Mouse (Mus musculus) ovary, postnatal 10 days (tissue): ENCODE data around the gene Slc43a2.

Source experiments
- DNase-seq: peaks from one replicate; pipeline ENCODE4 v3.0.0; 2022; ENCODE audit warnings: low spot score

The Slc43a2 gene

DNA sequence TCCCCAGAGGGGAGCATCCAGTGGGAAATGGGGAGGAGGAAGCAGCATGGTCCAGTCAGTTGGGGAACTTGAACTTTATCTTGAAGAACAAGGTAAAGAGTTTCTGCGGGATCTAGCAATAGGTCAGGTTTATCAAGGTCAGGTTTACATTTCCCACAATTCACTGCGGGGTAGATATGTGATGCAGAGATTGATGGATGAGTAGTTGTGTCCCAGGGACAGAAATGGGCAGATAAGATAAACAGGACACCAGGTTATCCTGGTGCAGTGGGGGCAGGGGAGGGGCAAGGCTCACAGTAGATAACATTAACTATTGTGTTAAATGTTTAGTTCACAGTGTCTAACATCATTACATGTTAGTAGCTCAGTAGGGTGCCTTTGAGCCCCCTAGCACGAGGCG lies 1.7 kb upstream of the Slc43a2 start:
- DNase-seq = no peak

DNA sequence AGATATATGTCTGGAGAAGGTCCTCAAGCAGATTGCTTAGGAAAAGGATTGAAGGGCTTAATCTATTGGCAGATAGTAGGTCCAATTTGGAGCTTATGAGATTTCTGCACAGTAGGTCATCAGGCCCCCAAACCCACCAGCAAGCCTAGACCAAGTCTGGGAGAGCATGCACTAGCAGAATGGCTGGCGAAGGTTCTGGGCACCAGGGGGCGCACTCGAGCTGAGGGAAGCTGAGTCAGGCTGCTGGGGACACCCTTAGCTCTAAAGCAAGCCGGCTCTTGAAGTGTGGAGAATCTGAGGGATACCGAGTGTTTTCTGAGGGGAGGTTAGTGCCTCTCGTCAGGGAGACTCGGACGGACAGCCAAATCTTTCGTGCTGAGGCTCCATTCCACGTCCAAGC lies 1.2 kb upstream of the Slc43a2 start:
- DNase-seq = peak; percentile 100

DNA sequence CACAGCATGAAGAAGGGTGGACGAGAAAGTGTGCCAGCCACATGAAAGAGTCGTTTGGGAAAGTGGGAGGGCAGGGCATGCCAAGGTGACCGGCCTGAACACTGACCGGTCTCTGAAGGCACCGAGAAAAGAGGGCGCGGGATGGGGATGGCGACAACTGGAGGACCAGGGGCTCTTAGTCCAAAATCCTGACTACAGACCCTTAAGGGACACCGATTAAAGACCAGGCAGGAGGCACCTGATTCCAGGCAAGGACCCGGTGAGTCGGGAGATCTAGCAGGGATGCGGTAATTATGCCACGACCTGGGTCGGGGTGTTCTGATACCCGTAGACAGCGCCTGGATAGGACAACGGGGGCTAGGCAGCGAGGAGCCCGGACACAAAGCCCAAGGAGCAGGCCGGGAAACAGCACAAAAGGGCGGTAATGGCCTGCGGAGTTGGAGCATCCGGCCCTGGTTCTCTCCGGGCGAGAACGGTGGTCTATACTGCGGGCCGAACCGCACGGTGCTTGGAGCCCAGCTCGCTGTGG lies 585 bp upstream of the Slc43a2 start:
- no peak for DNase-seq

DNA sequence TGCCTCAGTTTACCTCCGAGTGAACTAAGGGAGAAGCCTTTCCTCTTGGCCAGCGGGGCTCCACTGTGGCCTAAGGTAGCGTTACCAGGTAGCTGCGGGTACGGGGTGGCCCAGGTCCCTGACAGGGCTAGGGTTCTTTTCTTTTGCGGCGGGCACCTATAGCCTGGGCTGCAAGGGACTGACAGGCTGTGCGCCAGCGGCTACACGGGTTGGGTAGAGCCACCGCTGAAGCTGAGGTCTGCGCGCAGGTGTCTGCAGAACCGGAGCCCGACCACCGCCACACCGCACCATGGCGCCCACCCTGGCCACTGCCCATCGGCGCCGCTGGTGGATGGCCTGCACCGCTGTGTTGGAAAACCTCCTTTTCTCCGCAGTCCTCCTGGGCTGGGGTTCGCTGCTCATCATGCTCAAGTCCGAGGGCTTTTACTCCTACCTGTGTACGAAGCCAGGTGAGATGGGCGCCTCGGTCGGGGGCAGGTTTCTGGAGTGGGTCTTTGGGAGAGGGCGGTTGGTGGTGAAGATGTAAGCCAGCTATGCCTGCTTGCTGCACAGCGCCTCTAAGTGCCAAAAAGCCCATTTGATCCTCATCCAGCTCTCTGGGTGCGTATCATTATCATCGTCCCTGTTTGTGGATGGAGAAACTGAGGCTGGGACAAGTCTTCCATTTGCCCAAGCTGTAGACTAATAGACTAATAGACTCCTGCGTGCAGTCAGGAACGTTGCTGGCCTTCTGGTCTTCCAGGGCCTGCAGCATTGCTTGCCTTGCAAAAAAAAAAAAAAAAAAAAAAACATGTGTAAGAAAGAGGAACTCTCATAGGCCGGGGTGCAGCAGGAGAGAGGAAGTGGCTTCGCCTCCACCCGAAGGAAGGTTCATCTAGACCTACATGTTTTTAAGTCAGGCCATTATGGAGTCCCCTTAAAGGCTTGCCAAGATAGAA lies 1.1 kb downstream of the Slc43a2 start:
- no peak for DNase-seq

DNA sequence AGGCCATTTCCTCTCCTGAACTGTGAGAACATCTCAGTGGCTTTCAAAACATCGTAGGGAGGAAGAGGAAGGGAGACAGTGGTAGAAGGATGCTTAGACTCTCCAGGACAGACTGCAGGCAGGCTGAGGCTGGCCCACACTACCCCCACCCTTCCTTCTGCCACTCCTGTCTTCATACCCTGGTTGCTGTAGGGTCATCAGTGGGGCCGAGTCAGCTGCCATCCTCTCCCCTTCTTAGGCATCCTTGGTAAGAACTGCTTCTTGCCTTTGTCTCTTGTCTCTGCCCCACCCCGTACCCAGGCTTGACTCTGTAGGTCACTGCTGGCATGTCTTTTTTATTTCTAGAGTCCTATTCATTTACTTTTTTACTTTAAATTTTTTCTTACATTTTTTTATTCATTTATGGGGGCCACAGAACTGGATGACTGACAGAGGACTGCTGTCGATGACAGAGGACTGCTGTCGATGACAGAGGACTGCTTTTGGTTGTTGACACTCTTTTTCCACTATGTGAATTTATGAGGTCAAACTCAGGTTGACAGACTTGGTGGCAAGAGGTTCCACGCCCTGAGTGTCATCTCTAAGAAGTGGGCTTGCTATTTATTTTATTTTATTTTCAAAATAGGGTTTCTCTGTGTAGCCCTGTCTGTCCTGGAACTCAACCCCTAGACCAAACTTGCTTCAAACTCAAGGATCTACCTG lies 2.0 kb downstream of the Slc43a2 start:
- DNase-seq = no peak

DNA sequence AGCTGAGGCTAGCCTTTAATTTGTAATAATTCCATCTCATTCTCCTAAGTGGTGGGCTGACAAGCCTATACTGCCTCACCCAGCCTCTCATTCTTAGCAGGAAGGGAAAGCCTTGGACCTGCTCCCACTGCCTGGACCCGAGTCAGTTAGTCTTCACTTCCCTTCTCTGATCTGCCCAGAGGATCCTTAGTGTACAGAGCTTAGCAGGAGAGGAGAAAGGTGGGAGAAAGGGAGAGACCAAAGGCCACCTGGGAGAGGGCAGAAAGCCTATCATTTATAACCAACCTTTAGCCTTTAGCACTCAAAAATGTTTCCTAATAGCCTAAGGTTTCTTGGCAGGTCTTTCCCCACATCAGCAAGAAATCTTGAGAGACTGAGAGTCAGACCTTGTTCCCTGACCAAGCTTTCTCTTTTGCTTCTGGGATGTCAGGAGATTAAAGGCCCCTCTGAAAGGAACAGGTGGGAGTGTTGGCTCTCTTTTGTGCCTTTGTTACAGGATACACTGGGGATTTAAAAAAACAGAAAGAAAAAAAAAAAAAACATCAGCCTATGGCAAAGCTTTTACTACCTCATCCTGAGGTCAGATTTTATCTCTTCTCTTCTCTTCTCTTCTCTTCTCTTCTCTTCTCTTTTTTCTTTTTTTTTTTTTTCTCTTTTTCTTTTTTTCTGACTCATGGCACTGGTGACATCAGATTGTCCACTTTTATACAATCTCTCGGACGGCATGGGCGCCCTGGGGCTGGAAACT lies 3.0 kb downstream of the Slc43a2 start:
- no peak for DNase-seq

DNA sequence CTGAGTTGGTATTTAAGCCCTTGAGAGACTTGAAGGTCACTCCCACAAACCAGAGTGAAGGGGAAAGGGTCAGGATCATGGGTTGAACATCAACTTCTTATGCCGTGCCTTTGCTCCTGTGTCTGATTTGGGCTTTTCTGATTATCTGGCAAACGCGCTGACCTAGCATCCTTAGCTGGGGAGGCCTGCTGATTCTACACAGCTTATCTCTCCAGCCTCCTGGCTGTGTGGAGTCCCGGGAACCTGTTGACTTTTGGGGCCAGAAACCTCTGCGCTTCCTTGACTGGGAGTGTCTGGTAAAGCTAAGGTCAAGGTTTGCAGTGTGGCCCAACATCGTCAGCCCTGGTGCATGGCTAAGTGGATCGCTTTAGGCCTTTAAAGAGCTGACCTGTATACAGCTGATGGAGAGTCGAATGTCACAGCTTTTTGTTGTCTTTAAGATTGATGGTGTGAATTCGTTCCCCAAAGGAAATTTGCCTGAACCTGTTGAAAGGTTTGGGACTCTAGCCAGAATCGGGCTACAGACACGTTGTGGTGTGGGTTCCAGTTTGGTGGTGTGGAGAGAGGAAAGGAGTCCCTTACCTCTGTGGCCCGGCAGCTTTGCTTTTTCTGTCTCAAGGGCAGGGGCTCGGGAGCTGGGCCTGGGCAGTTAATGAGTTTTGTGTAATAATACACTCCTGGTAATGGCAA lies 3.8 kb downstream of the Slc43a2 start:
- no peak for DNase-seq

DNA sequence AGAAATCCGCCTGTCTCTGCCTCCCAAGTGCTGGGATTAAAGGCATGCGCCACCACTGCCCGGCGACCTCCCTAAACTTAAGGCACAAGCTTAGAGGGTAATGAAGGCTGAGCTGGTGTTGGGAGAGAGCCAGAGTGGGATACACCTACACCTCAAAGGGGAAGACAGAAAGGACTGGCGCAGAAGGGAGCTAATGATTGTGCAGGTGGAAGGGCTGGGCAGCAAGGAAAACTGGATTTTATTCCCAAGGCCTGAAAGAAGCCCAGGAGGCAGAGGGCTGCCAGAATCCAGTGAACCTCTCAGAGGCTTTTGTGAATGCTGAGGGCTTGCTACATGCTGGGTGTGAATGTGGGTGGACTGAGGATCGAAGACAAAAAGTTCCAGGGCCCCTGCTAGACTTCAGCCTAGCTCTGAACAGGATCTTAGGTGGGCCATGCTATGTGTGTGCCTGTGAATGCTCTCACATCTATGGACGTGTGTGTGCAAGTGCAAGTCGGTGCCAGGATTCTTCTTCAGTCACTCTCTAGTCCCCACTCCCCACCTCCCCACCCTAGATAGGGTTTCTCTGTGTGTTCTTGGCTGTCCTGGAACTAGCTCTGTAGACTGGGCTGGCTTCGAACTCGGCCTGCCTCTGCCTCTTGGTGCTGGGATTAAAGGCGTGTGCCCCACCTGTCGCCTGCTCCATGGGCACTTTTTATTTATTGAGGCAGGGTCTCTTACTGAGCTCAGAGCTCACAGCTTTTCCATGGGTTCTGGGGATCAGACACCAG lies 4.9 kb downstream of the Slc43a2 start:
- no peak for DNase-seq

DNA sequence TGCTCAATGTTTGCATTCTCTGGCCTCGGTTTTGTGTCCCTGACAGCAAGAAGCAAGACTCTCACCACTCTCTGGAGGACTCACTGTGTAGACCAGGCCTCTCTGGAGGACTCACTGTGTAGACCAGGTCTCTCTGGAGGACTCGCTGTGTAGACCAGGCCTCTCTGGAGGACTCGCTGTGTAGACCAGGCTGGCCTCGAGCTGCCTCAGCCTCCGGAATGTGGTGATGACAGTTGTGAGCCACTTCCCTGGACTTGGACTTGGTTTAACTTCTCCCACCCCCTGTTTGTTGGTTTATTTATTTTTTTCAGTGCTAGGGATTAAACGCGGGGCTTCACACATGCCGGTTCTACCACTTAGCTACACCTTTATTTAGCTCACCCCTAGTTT lies 5.5 kb downstream of the Slc43a2 start:
- DNase-seq = no peak

DNA sequence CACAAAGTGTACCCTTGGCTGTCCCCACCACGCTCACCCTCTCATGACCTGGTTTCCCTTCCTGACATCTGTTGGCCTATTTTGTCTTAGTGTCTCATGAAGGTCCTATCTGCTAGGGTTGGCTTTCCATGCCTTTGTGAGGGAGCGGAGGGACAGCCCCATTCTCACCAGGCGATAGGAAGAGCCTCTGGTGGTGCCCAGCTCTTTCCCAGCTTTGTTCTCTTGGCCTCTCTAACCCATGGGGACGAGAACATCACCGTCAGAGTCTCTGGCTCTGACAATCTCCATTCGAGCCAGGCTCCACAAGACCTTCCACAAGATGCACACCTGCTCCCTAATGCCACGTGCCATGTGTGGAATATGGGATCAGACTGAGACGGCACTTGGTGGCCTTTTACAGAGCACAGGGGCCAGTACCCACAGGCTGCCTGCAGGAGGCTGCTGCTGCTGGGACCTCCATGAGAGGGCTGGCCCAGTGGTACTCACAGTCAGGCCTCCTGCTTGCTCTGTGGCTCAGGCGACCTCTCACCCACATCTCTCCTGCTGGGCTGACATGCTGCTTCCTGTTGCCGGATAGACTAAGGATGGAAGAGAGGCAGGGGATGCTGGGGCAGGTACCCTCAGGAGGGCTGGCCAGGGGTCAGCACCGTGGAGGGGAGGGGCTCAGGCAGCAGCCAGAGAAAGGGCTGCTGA lies 6.1 kb downstream of the Slc43a2 start:
- no peak for DNase-seq

DNA sequence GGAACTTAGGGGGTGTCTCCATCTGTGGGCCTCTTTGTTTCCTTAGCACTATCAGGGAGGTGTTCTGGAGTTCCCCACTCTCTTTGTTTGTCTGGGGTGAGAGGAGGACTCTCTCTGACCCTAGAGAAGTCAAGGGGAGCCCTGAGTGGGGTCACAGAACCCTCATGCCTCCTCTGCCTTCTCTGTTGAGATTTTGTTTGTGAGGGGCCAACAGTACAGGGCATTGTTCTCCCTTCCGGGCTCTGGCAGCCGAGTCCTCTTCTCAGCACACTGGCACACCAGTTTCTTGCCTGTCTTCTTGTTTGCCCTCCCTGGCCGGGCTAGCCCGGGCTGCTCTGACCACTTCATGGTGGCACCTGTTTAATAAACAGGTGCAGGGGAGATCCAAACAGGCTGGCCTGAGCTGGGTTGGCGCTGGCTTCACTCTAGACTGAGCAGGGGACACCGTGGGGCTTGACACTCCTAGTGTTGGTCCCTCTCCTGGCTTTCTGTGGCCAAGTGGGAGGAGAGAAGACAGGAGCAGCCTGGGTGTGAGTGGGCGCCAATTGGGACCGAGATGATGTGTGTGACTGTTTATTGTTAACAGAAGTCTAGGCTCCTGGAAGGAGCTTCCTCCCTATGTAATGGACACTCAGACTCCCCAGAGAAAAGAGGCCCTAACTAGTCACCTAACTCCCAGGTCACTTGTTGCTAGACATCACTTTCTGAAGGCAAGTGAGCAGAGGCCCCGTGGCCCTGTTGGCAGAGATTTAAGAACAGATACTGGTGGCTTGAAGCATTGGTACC lies 6.9 kb downstream of the Slc43a2 start:
- no peak for DNase-seq

DNA sequence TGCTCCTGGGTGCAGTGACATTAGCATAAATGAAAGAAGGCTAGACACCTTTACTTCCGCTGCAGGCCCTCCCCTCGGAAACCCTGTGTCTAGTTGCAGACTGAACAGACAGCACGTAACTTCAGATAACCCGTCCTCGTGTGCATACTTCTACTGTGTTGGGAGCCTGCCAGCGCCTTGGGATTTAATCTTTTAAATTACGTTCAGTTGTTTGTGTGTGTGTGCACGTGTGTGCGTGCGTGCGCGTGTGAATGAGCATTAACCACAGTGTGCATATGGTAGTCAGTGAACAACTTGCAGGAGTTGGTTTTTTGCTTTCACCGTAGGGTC lies 7.4 kb downstream of the Slc43a2 start:
- DNase-seq = no peak

DNA sequence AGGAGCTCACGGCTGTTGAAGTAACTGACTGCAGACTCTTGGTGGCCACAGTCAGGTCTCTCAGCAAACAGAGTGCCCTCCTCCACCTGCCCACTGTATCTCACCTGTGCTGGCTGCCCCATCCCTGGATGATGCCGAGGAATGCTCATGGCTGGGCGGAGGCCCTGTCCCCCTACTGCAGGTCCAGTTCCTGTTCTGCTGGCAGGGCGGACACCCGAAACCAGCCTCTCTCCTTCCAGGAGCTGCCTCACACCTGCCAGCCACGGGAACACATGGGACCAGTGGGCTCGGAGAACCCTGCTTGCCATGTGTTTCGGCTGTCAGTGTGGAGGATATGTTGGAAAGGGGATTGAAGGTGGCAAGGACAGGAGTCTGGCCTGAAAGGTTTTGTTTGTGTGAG lies 8.7 kb downstream of the Slc43a2 start:
- DNase-seq = no peak

DNA sequence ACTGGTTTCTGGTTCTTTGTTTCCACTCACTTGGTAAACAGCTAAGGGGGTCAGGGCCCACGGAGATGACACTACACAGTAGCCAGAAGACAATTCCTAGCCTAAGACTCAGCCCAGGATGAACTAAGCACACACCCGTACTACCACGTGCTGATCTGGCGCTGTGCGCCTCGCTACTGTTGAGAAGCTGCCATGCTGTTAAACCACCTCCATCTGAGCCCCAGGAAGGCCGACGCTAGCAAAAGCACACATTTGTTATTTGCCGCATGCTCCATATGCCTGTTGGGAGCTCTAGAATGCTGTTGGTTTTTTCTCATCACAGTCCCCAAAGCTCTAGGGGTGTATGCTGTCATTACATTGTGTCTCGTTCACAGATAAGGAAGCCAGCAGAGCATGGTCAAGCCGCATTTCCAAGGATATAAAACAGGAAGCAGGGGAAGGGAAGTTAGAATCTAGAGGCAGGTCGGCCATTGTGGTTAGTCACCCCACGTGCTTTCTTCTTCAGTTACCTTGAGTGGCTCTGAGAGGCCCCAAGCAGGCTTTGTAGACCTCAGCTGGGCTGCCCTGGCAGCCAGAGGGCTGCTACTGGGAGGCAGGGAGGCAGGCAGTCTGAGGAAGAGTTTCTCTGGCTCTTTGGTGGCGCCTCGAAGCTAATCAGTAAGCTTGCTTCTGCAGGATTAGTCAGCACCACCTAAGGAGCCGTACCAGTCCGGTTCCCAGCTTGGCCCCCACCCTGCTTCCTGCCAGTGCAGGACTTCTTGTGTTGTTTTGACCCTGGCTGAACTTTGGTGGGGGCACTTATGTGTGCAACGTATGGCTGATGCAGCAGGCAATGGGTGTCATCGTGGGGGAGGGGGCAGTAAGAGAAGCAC lies 9.5 kb downstream of the Slc43a2 start:
- DNase-seq = no peak

DNA sequence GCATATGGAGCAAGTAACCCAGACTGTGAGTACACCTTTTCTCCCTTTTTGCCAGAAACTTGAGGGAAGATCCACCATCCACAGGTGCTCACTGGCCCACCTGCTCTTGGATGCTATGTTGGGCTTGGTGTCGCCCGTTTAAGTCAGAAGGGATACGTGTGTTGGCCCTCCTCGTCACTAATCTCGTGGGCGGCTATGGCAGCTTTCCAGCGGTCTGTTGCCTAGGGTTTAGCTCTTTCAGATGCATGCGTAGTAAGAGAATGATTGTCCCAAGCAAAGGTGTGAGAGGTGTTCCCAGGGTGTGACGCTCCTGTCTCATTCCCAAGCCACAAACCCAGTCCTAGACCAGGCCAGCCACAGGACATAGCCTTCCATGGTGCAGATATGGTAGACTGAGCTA lies 13.2 kb downstream of the Slc43a2 start:
- DNase-seq = no peak

DNA sequence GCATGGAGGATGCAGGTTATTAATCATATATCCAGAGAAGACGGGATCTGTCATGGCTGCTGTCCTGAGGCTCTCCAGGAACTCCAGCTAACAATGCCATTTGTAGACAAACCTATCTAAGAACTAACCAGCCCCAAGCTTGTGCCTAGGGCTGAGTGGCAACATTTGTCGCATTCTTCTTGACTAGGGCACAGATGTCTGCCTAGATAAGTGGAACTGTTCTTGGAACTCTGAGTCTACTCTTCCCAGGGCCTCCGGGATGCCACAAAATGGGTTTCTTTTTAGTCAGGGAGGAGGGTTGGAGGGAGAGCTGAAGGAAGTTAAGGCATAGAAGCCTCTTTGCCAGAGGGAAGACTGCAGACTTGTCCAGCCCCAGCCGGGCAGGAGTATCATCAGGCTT lies 14.6 kb downstream of the Slc43a2 start:
- no peak for DNase-seq

DNA sequence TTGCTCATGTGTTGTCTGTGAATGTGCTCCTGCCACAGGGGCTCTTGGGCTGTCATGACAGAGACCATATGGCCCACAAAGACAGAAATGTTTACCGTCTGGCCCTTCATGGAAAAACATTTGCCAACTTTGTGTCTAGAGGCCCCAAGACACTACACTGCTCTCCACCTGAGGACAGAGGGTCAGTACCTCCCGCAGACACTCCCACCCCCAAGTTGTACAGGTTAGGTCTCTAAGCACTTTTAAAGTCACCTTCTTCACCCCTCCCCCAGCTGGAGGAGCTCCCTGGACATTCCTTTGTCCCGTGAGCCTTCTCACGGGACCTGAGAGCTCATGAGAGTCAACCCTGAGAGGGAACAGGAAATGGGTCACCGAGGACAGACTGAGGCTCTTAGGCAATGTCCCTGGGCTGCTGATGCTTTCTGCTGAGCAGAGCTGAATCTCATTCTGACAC lies 18.2 kb downstream of the Slc43a2 start:
- DNase-seq = no peak

DNA sequence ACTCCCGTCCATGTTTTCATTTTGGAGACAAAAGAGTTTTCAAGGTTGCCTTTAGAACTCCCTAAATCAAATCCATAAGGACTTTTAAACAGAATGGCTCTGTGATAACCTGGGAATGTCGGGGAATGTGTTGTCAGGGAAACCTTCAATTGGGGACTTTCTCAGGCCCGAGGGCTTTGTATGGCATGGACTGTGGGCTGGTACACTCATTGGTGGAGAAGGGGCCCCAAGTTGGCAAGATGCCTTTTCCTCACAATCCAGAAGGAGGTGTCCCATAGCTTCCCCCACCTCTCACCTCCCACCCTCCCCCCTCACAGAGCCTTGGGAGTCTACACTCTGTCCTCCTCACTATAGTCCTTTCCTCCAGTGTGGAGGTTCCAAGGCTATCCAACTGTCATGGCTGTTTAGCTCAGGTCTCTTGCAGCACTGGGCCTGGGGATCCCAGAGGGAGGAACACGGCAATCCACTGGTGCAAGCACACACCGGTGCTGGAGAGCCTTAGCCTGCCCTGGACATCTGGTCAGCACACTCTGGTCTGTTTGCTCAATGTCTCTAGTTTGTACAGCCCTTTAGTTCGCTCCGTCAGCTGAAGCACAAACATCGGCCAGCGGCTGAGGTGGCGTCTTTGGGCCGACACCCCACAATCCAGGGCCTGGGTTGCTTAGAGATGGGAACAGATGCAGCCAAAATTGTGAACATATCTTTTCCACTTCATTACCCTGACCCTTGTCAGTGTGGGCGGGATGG lies 18.9 kb downstream of the Slc43a2 start:
- no peak for DNase-seq
